26 mouse cellular contexts compared by ENCODE assay signal in genomic region chr6:86160878-86161277, GRCm38 (mm10).
"Had no signal": no experiment of that assay in that cellular context is flagged by ENCODE, and none has a peak within 500 bp of the region (broad histone marks: within the 10 kb centered on the region; RNA-seq: fewer than 3 reads in every experiment).

No protein-coding gene starts in this region.

- ATAC-seq: hindbrain, postnatal 0 days; intestine, embryonic 16.5 days; liver, embryonic 12.5 days had no signal

- H3K27ac ChIP-seq: heart, embryonic 13.5 days; heart, embryonic 15.5 days; hindbrain, embryonic 13.5 days; hindbrain, embryonic 15.5 days; hindbrain, postnatal 0 days; kidney, embryonic 15.5 days; kidney, postnatal 0 days; limb, embryonic 13.5 days; limb, embryonic 15.5 days; liver, embryonic 12.5 days; liver, embryonic 14.5 days had no signal

- H3K36me3 ChIP-seq: heart, embryonic 13.5 days; heart, embryonic 15.5 days; hindbrain, embryonic 13.5 days; hindbrain, embryonic 15.5 days; kidney, embryonic 15.5 days; limb, embryonic 13.5 days; limb, embryonic 15.5 days; liver, embryonic 12.5 days had no signal

- H3K9me3 ChIP-seq: heart, embryonic 13.5 days; heart, embryonic 15.5 days; hindbrain, embryonic 13.5 days; hindbrain, embryonic 15.5 days; kidney, embryonic 15.5 days; limb, embryonic 13.5 days; limb, embryonic 15.5 days; liver, embryonic 12.5 days had no signal

- H3K9ac ChIP-seq: heart, embryonic 13.5 days; heart, embryonic 15.5 days; hindbrain, embryonic 13.5 days; hindbrain, embryonic 15.5 days; kidney, embryonic 15.5 days; limb, embryonic 13.5 days; limb, embryonic 15.5 days; liver, embryonic 12.5 days; liver, embryonic 14.5 days had no signal

- H3K27me3 ChIP-seq: kidney, embryonic 15.5 days; limb, embryonic 13.5 days; limb, embryonic 15.5 days had no signal

- H3K4me3 ChIP-seq: heart, embryonic 13.5 days; heart, embryonic 15.5 days; hindbrain, embryonic 13.5 days; hindbrain, embryonic 15.5 days; kidney, embryonic 15.5 days; limb, embryonic 13.5 days; limb, embryonic 15.5 days; liver, embryonic 12.5 days had no signal

- H3K4me2 ChIP-seq: heart, embryonic 11.5 days; heart, embryonic 13.5 days; heart, embryonic 15.5 days; hindbrain, embryonic 13.5 days; hindbrain, embryonic 15.5 days; kidney, embryonic 15.5 days; limb, embryonic 13.5 days; limb, embryonic 15.5 days; liver, embryonic 12.5 days had no signal

- DNase-seq: gastrocnemius, postnatal 14 days; gastrocnemius, postnatal 36 days; heart, adult 18-20 months; heart, postnatal 14 days; heart, postnatal 36 days; kidney, adult 11 months; kidney, adult 2 months; kidney, adult 9 months; kidney, postnatal 14 days; kidney, postnatal 36 days; layer of hippocampus, adult 9-11 months; layer of hippocampus, postnatal 36 days; left cerebral cortex, postnatal 4 days had no signal

- H3K4me1 ChIP-seq: hindbrain, embryonic 15.5 days; liver, embryonic 12.5 days had no signal
